Mouse (Mus musculus) subcutaneous adipose tissue, adult 2 months (tissue): Measurements from ENCODE around the gene Trim31. TPM values are rescaled to one million over a fixed set of nuclear protein-coding genes. Genes with fewer than 3 reads are reported as not detected.

ENCODE experiments used
- polyA plus RNA-seq: library from polyadenylated mRNA; depleted of rRNA; stranded (reverse); fragments of >200 nt; gene quantifications from 2 replicates; pipeline ENCODE4 v1.2.3, GENCODE M21; 2012; ENCODE audit warnings: low replicate concordance; rRNA removed

The Trim31 gene
- polyA plus RNA-seq = not detected in 2 replicates

GRCm38 (mm10) chr17:36897552-36898205 lies at the start of gene Trim31:
Gene Trim31, plus strand, starts transcription at chr17:36898118.

GRCm38 (mm10) chr17:36866719-36867527 lies 31.0 kb upstream of the Trim31 start, which contains the start of gene Trim15:
Gene Trim15, minus strand, starts transcription at chr17:36867210.

GRCm38 (mm10) chr17:36869284-36869954 lies 28.5 kb upstream of the Trim31 start, which contains the start of gene Trim10:
Gene Trim10, plus strand, starts transcription at chr17:36869574.

GRCm38 (mm10) chr17:36890073-36890903 lies 7.6 kb upstream of the Trim31 start, which contains the start of gene Trim40:
Gene Trim40, minus strand, starts transcription at chr17:36890123.

GRCm38 (mm10) chr17:36942791-36943471 lies 45.0 kb downstream of the Trim31 start, which contains the start of gene Rnf39:
Gene Rnf39, plus strand, starts transcription at chr17:36942918.

GRCm38 (mm10) chr17:36950981-36951947 lies 53.3 kb downstream of the Trim31 start, which contains the start of gene Ppp1r11:
Gene Ppp1r11, minus strand, starts transcription at chr17:36951741.

GRCm38 (mm10) chr17:36957999-36958743 lies 60.3 kb downstream of the Trim31 start, which contains the start of the genes Znrd1 and Znrd1as:
Gene Znrd1, minus strand, starts transcription at chr17:36958559.
Gene Znrd1as, plus strand, starts transcription at chr17:36958592.

Other genes with a start within 250 kb of the Trim31 start
- gene H2-M1, start 225.9 kb upstream of the Trim31 start, polyA plus RNA-seq = not detected in 2 replicates
- not detected in 2 replicates for gene H2-M10.5, start 125.2 kb upstream of the Trim31 start, polyA plus RNA-seq
- gene H2-M10.6, start 85.9 kb upstream of the Trim31 start, polyA plus RNA-seq = not detected in 2 replicates
- gene Trim26, start 61.0 kb upstream of the Trim31 start, polyA plus RNA-seq = 31.1 and 42.7 TPM in 2 replicates
- gene Trim15, start 30.9 kb upstream of the Trim31 start, polyA plus RNA-seq = 0.10 TPM in 1 of 2 replicates, not detected in the other
- 0.04 and 0.06 TPM in 2 replicates for gene Trim10, start 28.5 kb upstream of the Trim31 start, polyA plus RNA-seq
- gene Trim40, start 8.0 kb upstream of the Trim31 start, polyA plus RNA-seq = not detected in 2 replicates
- gene Rnf39, start 44.8 kb downstream of the Trim31 start, polyA plus RNA-seq = 0.54 and 2.1 TPM in 2 replicates
- 34.2 and 43.5 TPM in 2 replicates for gene Ppp1r11, start 53.6 kb downstream of the Trim31 start, polyA plus RNA-seq
- gene Znrd1, start 60.4 kb downstream of the Trim31 start, polyA plus RNA-seq = 25.6 and 47.3 TPM in 2 replicates
- 2.5 and 4.2 TPM in 2 replicates for gene Znrd1as, start 60.5 kb downstream of the Trim31 start, polyA plus RNA-seq
- gene 2410137M14Rik, start 83.1 kb downstream of the Trim31 start, polyA plus RNA-seq = 0.19 TPM in 1 of 2 replicates, not detected in the other
- 0.19 and 0.95 TPM in 2 replicates for gene H2-M5, start 91.4 kb downstream of the Trim31 start, polyA plus RNA-seq
- 7.8 and 20.5 TPM in 2 replicates for gene Zfp57, start 103.0 kb downstream of the Trim31 start, polyA plus RNA-seq
- not detected in 2 replicates for gene Mog, start 125.3 kb downstream of the Trim31 start, polyA plus RNA-seq
- 30.9 and 71.8 TPM in 2 replicates for gene Gabbr1, start 147.8 kb downstream of the Trim31 start, polyA plus RNA-seq
- gene Olfr90, start 190.4 kb downstream of the Trim31 start, polyA plus RNA-seq = not detected in 2 replicates
- not detected in 2 replicates for gene Olfr91, start 200.2 kb downstream of the Trim31 start, polyA plus RNA-seq
- not detected in 2 replicates for gene Olfr92, start 222.0 kb downstream of the Trim31 start, polyA plus RNA-seq